ENCODE assay signal across 23 mouse cellular contexts in genomic region chr16:29314991-29315390, GRCm38 (mm10).
"Had no signal": no experiment of that assay in that cellular context is flagged by ENCODE, and none has a peak within 500 bp of the region (broad histone marks: within the 10 kb centered on the region; RNA-seq: fewer than 3 reads in every experiment).

No protein-coding gene starts in this region.

- DNase-seq: kidney, postnatal 4 days; left cerebral cortex, postnatal 4 days; lung, adult 18-20 months; lung, postnatal 10 days; lung, postnatal 36 days; midbrain, embryonic 14.5 days; right cerebral cortex, adult 18-20 months; right cerebral cortex, postnatal 14 days; right cerebral cortex, postnatal 4 days; thymus, adult 2 months; thymus, postnatal 14 days; thymus, postnatal 4 days had no signal

- H3K9me3 ChIP-seq: limb, embryonic 12.5 days; limb, embryonic 15.5 days; lung, embryonic 15.5 days; midbrain, embryonic 10.5 days; neural tube, embryonic 12.5 days; neural tube, embryonic 15.5 days had no signal

- H3K27me3 ChIP-seq: limb, embryonic 12.5 days; limb, embryonic 15.5 days; lung, embryonic 15.5 days; megakaryocyte, embryonic 14.5 days; neural tube, embryonic 12.5 days; neural tube, embryonic 15.5 days had no signal

- H3K27ac ChIP-seq: kidney, postnatal 0 days; limb, embryonic 12.5 days; limb, embryonic 15.5 days; liver, embryonic 14.5 days; lung, embryonic 15.5 days; midbrain, embryonic 10.5 days; neural tube, embryonic 12.5 days; neural tube, embryonic 15.5 days; stomach, postnatal 0 days had no signal

- H3K4me1 ChIP-seq: limb, embryonic 12.5 days; limb, embryonic 15.5 days; lung, embryonic 15.5 days; megakaryocyte, embryonic 14.5 days; midbrain, embryonic 10.5 days; neural tube, embryonic 12.5 days; neural tube, embryonic 15.5 days had no signal

- H3K36me3 ChIP-seq: limb, embryonic 12.5 days; limb, embryonic 15.5 days; lung, embryonic 15.5 days; midbrain, embryonic 10.5 days; neural tube, embryonic 12.5 days; neural tube, embryonic 15.5 days had no signal

- H3K4me3 ChIP-seq: limb, embryonic 12.5 days; limb, embryonic 15.5 days; lung, embryonic 15.5 days; megakaryocyte, embryonic 14.5 days; midbrain, embryonic 10.5 days; neural tube, embryonic 12.5 days; neural tube, embryonic 15.5 days had no signal

- H3K4me2 ChIP-seq: limb, embryonic 12.5 days; limb, embryonic 15.5 days; lung, embryonic 15.5 days; neural tube, embryonic 12.5 days; neural tube, embryonic 15.5 days had no signal

- ATAC-seq: intestine, postnatal 0 days had no signal

- H3K9ac ChIP-seq: limb, embryonic 12.5 days; limb, embryonic 15.5 days; liver, embryonic 14.5 days; lung, embryonic 15.5 days; neural tube, embryonic 12.5 days; neural tube, embryonic 15.5 days had no signal
